Mouse (Mus musculus): ENCODE measurements around the gene Shd. TPM values are rescaled to one million over a fixed set of nuclear protein-coding genes. Genes with fewer than 3 reads are reported as not detected.

Gene Shd
- polyA plus RNA-seq, 1 experiment from 2014 or later = 15.2 TPM

DNA sequence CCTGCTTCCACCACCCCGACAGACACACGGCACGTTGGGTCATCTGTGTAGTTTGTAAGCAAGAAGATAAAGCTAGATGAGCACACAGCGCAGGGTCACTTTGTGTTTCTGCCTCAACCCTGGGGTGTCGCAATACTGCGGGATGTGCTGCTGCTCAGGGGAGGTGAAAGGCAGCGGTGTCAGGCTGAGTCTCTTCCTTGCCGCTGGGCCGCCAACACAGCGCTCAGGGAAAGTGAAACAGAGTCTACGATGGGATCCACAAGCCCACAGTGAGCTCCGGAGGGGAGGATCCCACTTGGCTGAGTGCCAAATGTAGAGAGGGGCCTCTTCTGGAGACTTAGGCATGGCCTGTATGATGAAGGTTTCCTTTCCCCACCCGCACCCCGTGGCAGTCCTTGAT lies 7.1 kb upstream of the Shd start:
- H3K9me3 ChIP-seq = no peaks in the 10 kb centered on the region
- DNase-seq (ENCODE audit: low spot score) = peak; percentile 73
- 83% methylated on average over 14 of the region's 14 CpGs for WGBS
- H3K27me3 ChIP-seq (ENCODE audit: insufficient read depth, poor library complexity, severe bottlenecking) = no peaks in the 10 kb centered on the region
- H3K36me3 ChIP-seq = peaks cover 66% of the 10 kb centered on the region
- peaks cover 20% of the 10 kb centered on the region for H3K4me1 ChIP-seq
- H3K4me3 ChIP-seq = no peak overlapping the region
- H3K27ac ChIP-seq = no peak overlapping the region

DNA sequence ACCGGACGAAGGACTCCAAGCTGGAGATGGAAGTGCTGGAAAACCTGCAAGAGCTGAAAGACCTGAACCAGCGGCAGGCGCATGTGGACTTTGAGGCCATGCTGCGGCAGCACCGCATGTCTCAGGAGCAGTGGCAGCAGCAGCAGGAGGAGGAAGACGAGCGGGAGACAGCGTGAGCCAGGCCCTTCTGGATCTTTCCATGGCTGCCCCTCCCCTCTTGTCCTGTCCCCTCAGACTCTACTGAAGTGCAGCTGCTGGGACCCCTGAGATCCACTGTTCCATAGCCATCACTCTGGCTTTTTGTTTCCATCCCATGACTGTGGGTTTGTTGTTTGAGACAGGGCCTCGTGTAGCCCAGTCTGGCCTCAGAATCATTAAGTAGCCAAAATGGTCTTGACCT lies 5.8 kb upstream of the Shd start:
- Histone ChIP-seq H3K36me3 (peaks cover 66% of the 10 kb centered on the region), H3K4me3 (no peak overlapping the region), H3K9me3 (no peaks in the 10 kb centered on the region), H3K27me3 (ENCODE audit: insufficient read depth, poor library complexity, severe bottlenecking) (no peaks in the 10 kb centered on the region), H3K27ac (no peak overlapping the region), H3K4me1 (peaks cover 30% of the 10 kb centered on the region)
- 87% methylated on average over 10 of the region's 10 CpGs for WGBS
- DNase-seq (ENCODE audit: low spot score) = no peak

DNA sequence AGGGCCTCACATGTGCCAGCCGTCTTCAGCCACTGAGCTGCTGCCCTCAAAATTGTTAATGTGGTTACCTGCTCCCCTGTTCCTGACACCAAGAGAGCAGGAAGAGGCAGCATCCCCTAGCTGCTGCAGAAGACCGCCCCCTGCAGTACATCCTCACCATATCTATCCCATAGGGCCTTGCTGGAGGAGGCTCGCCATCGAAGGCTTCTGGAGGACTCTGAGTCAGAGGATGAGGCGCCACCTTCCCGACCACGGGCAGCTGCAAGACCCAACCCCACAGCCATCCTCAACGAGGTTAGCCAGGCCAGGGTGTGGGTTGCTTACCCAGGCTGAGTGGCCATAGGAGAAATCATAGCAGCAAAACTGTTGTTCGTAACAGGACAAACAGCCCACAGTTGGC lies 5.3 kb upstream of the Shd start:
- no peak for DNase-seq (ENCODE audit: low spot score)
- H3K27ac ChIP-seq = no peak overlapping the region
- H3K27me3 ChIP-seq (ENCODE audit: insufficient read depth, poor library complexity, severe bottlenecking) = peaks cover 4% of the 10 kb centered on the region; the same call in 1 of the 2 replicates
- 82% methylated on average over 9 of the region's 9 CpGs for WGBS
- no peaks in the 10 kb centered on the region for H3K9me3 ChIP-seq
- H3K4me1 ChIP-seq = peaks cover 30% of the 10 kb centered on the region
- peaks cover 66% of the 10 kb centered on the region for H3K36me3 ChIP-seq
- no peak overlapping the region for H3K4me3 ChIP-seq

DNA sequence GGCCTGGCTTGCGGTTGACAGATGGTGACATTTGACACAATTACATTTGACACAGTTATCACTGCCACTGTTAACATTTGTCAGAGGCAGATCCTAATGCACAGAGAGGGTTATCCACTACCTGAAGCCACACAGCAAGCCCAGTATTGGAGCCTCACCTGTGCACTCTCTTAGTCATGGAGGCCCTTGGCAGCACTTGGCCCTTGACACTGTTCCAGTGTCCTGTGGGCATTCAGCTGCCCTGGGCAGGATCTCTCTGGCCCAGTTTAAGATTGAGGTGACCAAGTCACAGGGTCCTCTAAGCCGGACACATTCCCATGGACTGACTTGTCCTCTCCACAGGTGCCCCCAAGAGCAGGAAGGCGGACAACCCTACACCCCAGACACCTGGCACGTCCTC lies 3.1 kb upstream of the Shd start:
- H3K4me1 ChIP-seq = peaks cover 47% of the 10 kb centered on the region
- no peak overlapping the region for H3K4me3 ChIP-seq
- H3K9me3 ChIP-seq = no peaks in the 10 kb centered on the region
- peaks cover 51% of the 10 kb centered on the region for H3K36me3 ChIP-seq
- H3K27me3 ChIP-seq (ENCODE audit: insufficient read depth, poor library complexity, severe bottlenecking) = peaks cover 20% of the 10 kb centered on the region
- 96% methylated on average over 4 of the region's 4 CpGs for WGBS
- DNase-seq (ENCODE audit: low spot score) = no peak
- no peak overlapping the region for H3K27ac ChIP-seq

DNA sequence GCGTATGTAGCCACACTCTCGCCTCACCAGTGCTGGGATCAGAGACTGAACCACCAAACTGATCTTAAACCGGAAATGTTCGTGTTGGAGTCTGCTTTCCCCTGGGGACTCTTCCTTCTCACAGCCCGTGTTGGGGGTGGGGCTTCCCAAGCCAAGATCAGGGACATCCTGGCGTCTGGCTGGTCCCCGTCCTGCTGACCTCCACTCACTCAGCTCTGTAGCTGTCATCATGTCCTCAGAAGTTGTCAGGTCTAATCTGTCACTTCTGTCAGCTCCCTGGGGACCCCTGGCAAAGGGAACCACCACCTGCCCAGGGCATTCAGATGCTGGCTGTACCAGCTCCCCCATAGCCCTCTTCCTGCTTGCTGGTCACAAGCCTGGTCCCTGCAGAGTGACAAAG lies 2.1 kb upstream of the Shd start:
- Histone ChIP-seq H3K4me1 (peaks cover 47% of the 10 kb centered on the region), H3K9me3 (no peaks in the 10 kb centered on the region), H3K4me3 (no peak overlapping the region), H3K27ac (peak overlapping the region; percentile 42; the same call in 1 of the 2 replicates), H3K27me3 (ENCODE audit: insufficient read depth, poor library complexity, severe bottlenecking) (peaks cover 29% of the 10 kb centered on the region), H3K36me3 (peaks cover 44% of the 10 kb centered on the region)
- WGBS = 25% methylated on average over 7 of the region's 7 CpGs
- DNase-seq (ENCODE audit: low spot score) = no peak

DNA sequence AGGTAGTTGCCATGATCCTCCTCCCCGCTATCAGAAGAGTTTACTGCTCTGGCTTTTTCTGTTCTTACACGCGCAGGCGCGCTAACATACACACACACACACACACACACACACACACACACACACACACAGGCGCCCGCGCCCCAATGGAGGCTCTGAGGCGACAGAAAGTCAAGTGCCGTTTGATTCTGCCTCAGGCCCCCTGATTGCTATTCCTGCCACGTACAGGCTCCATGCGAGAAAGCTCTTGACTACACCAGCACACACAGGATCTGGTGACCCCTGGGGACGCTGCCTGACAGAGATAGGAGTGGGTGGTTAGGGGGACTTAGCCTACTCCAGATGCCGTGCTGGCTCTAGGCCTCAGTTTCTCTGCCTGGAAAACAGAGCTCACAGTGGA lies 707 bp upstream of the Shd start:
- WGBS = 42% methylated on average over 14 of the region's 14 CpGs
- Histone ChIP-seq H3K36me3 (peaks cover 32% of the 10 kb centered on the region), H3K4me1 (peaks cover 47% of the 10 kb centered on the region), H3K4me3 (peak overlapping the region; percentile 65), H3K9me3 (no peaks in the 10 kb centered on the region), H3K27ac (0 out of 2 replicates have a peak overlapping the region, but pooled peaks have one; percentile 79), H3K27me3 (ENCODE audit: insufficient read depth, poor library complexity, severe bottlenecking) (peaks cover 29% of the 10 kb centered on the region)
- DNase-seq (ENCODE audit: low spot score) = no peak

DNA sequence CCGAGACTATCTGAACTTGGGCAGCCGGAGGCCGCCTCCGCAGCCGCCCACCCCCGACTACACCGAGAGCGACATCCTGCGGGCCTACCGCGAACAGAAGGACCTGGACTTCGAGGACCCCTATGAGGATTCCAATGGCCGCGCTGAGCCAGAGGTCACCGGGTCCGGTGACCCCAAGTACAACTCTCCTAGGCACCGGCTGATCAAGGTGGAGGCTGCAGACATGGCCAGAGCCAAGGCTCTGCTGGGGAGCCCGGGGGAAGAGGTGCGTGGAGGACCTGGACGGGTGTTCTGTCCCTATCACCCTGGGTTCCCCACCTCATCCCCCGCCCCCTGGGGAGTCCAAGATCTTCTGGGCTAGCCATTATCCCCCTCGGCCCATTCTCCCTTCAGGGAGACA lies 1.2 kb downstream of the Shd start:
- H3K27ac ChIP-seq = peak overlapping the region; percentile 79; the same call in 1 of the 2 replicates
- peaks cover 51% of the 10 kb centered on the region for H3K4me1 ChIP-seq
- peaks cover 29% of the 10 kb centered on the region for H3K27me3 ChIP-seq (ENCODE audit: insufficient read depth, poor library complexity, severe bottlenecking)
- 32% methylated on average over 22 of the region's 22 CpGs for WGBS
- peak overlapping the region; percentile 65 for H3K4me3 ChIP-seq
- H3K9me3 ChIP-seq = no peaks in the 10 kb centered on the region
- DNase-seq (ENCODE audit: low spot score) = no peak
- H3K36me3 ChIP-seq = peaks cover 14% of the 10 kb centered on the region

DNA sequence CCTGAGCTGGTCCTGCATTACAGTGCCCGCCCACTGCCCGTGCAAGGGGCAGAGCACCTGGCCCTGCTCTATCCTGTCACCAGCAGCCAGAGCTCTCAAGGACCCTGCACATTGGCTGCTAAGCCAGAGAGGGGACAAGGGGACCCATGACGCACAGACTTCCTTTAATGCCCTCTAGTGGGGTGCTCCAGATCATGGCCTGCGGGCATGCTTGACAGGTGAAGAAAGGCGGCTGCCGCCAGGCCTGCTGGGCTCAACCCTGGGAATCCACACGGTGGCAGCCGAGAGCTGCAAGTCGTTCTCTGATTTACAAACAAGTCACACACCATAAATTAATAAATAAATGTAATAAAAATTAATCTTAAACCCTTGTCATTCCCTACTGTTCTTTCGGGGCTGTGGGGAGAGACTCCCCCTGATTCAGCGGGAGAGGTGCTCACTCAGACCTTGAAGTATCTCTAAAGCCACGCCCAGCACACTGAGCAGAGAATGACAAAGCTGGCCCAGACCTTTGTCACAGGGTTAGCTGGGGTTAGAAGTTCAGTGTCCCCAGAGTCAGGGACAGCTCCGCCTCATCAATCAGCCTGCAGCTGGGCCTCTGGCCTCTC lies 6.1 kb downstream of the Shd start:
- H3K36me3 ChIP-seq = no peaks in the 10 kb centered on the region
- no peak overlapping the region for H3K27ac ChIP-seq
- DNase-seq (ENCODE audit: low spot score) = peak; percentile 90
- H3K27me3 ChIP-seq (ENCODE audit: insufficient read depth, poor library complexity, severe bottlenecking) = peaks cover 21% of the 10 kb centered on the region
- 17% methylated on average over 13 of the region's 13 CpGs for WGBS
- H3K4me3 ChIP-seq = no peak overlapping the region
- no peaks in the 10 kb centered on the region for H3K9me3 ChIP-seq
- peaks cover 18% of the 10 kb centered on the region for H3K4me1 ChIP-seq

DNA sequence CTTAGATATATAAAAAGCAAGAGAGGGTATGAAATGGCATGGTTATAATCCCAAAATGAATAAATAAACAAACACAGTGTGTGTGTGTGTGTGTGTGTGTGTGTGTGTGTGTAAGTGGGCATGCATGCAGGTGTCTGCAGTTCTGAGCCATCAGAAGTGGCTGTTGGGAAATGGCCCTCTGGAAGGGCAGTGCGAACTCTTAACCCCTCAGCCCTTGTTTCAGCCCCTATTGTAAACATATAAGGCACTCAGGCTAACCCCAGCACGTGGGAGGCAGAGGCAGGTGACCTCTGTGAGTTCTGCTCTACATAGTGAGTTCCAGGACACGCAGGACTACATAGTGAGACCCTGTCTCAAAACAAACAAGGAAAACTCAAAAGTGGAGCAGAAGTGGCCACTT lies 7.0 kb downstream of the Shd start:
- no peak overlapping the region for H3K27ac ChIP-seq
- WGBS = 51% methylated on average over 3 of the region's 3 CpGs
- no peaks in the 10 kb centered on the region for H3K9me3 ChIP-seq
- H3K4me1 ChIP-seq = peaks cover 13% of the 10 kb centered on the region
- H3K27me3 ChIP-seq (ENCODE audit: insufficient read depth, poor library complexity, severe bottlenecking) = peaks cover 12% of the 10 kb centered on the region; the same call in 1 of the 2 replicates
- H3K36me3 ChIP-seq = no peaks in the 10 kb centered on the region
- no peak for DNase-seq (ENCODE audit: low spot score)
- H3K4me3 ChIP-seq = no peak overlapping the region

DNA sequence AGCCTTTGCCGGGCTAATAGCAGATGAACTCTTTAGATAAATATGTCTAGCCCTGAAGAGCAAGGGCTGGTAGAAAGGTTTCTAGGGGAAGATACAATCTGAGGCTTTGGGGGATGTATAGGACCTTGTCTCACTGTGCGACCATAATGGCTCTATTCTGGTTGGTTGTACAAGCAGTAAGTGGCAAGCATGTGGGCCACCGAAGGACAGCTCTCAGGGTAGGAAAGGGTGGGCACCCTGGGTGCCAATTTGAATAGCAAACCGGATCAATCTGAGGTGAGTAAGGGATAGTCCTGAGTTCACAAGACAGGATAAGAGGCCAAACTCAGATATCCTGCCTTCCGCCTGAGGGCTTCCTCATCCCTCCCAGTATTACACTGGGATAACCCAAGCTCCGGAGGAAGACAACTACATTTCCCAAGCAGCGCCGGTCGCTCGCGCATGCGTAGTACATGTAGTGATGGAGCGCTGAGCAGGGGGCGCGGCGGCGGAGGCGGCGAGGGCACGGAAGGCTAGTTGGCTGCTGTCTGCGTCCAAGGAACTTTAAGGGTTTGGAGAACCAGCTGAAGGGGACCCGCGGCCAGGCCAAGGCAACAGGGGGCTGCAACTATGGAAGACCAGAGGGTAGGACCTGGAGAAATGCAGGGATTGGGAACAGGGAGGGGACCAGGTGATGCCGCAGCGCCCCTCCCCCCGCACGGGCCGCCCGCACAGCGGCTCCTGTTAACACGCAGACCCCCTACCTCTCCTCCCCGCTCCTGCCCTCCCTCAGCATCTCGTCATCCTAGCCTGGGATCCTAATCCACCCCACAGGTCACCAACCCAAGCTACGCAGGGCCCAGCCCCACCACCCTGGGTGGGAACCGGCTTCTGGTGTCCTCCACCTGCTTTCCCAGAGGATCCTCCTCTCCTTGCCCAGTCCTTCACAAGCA lies 16.0 kb downstream of the Shd start, which contains the start of gene Fsd1:
TSS of gene Fsd1 (plus strand) at position 480 of the 932 bp plus-strand sequence.
- H3K36me3 ChIP-seq = no peaks in the 10 kb centered on the region
- peaks cover 34% of the 10 kb centered on the region; the same call in 1 of the 2 replicates for H3K27me3 ChIP-seq (ENCODE audit: insufficient read depth, poor library complexity, severe bottlenecking)
- 9% methylated on average over 35 of the region's 35 CpGs for WGBS
- H3K27ac ChIP-seq = peak within 1 kb of the TSS; percentile 47; the same call in 1 of the 2 replicates
- peak within 1 kb of the TSS; percentile 60 for H3K4me3 ChIP-seq
- no peak for DNase-seq (ENCODE audit: low spot score)
- H3K4me1 ChIP-seq = peaks cover 9% of the 10 kb centered on the region
- H3K9me3 ChIP-seq = no peaks in the 10 kb centered on the region; the same call in 1 of the 2 replicates

DNA sequence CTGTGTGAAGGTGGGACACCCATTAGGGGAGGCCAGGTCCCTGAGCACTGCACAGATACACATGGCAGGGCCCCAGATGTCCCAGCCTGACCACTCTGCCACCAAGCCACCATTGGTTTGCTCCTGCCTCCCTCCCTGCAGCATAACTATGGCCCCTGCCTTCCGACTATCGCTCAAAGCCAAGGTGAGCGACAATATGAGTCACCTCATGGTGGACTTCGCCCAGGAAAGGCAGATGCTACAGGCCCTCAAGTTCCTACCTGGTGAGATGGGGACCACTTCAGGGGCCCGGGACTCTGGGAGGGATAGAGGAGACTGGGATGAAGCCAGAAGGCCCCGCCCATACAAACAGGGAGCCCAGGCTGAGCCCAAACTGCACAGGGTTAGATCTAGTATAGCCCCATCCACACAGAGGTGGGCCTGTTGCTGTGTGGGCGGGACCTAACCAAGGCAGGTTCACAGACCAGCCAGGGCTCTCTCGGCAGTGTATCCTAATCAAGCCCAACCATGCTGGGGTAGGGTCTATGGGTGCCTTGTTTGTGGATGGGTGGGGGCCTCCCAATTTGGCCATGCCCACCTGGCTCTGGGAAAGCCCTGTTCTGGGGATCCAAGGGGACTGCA lies 20.1 kb downstream of the Shd start:
- Histone ChIP-seq H3K36me3 (no peaks in the 10 kb centered on the region), H3K4me3 (no peak overlapping the region), H3K4me1 (peaks cover 9% of the 10 kb centered on the region), H3K9me3 (no peaks in the 10 kb centered on the region), H3K27me3 (ENCODE audit: insufficient read depth, poor library complexity, severe bottlenecking) (peaks cover 30% of the 10 kb centered on the region; the same call in 1 of the 2 replicates), H3K27ac (no peak overlapping the region)
- no peak for DNase-seq (ENCODE audit: low spot score)
- 70% methylated on average over 8 of the region's 8 CpGs for WGBS

DNA sequence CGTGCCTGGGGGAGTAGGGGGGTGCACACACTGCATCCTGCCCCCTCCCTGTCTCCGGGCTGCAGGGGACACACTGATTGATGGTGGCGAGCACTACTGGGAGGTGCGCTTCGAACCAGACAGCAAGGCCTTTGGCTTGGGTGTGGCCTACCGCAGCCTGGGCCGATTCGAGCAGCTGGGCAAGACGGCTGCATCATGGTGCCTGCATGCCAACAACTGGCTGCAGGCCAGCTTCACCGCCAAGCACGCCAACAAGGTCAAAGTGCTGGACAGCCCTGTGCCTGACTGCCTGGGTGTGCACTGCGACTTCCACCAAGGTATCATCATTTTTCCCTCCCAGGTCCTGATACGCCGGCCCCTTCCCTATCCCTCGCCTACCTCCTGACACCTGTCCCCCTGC lies 25.7 kb downstream of the Shd start:
- Histone ChIP-seq H3K27ac (no peak overlapping the region), H3K36me3 (peaks cover 2% of the 10 kb centered on the region; the same call in 1 of the 2 replicates), H3K4me3 (no peak overlapping the region), H3K27me3 (ENCODE audit: insufficient read depth, poor library complexity, severe bottlenecking) (peaks cover 22% of the 10 kb centered on the region), H3K4me1 (peaks cover 10% of the 10 kb centered on the region), H3K9me3 (no peaks in the 10 kb centered on the region)
- 80% methylated on average over 15 of the region's 15 CpGs for WGBS
- no peak for DNase-seq (ENCODE audit: low spot score)
